Mouse (Mus musculus) thymus, postnatal 10 days (tissue): ENCODE data around the gene Gm13271.
"Not testable (repeated sequence)": the region's sequence is repeated elsewhere in the genome, so short reads cannot be mapped to it uniquely, and the experiment has no call there.

ENCODE experiments used
- DNase-seq, 2 experiments: peaks; one replicate each; pipeline ENCODE4 v3.0.0; 2021; ENCODE audit warnings: low spot score in 2 of 2

Gene Gm13271

DNA sequence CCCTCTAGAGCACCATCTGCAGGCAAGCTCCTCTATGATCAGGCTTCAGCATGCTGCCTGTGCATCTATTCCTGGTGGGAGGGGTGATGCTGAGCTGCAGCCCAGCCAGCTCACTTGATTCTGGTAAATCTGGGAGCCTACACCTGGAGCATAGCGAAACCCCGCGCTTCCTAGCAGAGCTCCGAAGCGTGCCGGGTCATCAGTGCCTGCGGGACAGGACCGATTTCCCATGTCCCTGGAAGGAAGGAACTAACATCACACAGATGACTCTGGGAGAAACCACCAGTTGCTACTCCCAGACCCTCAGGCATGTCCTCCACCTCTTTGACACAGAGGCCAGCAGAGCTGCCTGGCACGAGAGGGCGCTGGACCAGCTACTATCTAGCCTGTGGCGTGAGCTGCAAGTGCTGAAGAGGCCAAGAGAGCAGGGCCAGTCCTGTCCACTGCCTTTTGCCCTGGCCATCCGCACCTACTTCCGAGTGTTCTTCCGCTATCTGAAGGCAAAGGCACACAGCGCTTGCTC lies at the start of gene Gm13271:
Gene Gm13271, plus strand, starts transcription at position 51 of the 523 bp plus-strand sequence.
- peak; percentile 61 to 83 for DNase-seq

GRCm38 (mm10) chr4:88705924-88706323 lies 48.7 kb upstream of the Gm13271 start:
- no peak for DNase-seq

GRCm38 (mm10) chr4:88707128-88707826 lies 47.4 kb upstream of the Gm13271 start:
- no peak for DNase-seq

- no peak for DNase-seq
Measured at GRCm38 (mm10) chr4:88714281-88714680, 40.4 kb upstream of the Gm13271 start.

- no peak for DNase-seq
Measured at GRCm38 (mm10) chr4:88715059-88715458, 39.6 kb upstream of the Gm13271 start.

- no peak for DNase-seq
Measured at GRCm38 (mm10) chr4:88718715-88719114, 36.0 kb upstream of the Gm13271 start.

GRCm38 (mm10) chr4:88721791-88722721 lies 32.6 kb upstream of the Gm13271 start, which contains the start of the genes Gm26566 and Klhl9:
Gene Gm26566 (plus strand): TSS chr4:88721805.
Gene Klhl9 (minus strand): TSS chr4:88722465.
- peak; percentile 80 to 87 for DNase-seq

DNA sequence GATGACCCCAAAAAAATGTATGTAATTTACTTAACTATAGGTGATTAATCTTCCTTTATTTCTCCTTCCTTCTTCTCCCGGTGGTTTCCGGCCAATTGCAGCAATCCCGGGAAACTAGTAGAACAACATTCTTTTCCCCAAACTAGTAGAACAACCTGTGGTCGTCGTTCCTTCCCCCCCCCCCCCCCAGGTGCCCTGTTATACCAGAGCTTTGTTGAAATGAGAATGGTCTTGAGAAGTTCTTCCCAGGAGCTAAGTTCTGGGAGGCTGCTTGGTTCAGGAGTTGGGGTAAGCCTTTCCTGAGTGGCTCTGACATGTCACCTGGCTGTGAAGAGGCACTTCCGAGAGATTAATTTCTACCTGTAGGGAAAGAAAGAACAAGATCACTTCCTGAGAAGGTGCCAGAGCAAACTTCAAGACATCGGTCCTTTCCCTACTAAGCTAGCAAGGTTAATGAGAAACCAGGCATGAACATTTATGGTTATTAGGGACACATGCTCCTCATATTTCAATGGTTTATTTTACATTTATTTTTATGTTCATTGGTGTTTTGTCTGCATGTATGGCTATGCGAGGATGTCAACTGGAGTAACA lies 31.1 kb upstream of the Gm13271 start:
- DNase-seq = no peak

DNA sequence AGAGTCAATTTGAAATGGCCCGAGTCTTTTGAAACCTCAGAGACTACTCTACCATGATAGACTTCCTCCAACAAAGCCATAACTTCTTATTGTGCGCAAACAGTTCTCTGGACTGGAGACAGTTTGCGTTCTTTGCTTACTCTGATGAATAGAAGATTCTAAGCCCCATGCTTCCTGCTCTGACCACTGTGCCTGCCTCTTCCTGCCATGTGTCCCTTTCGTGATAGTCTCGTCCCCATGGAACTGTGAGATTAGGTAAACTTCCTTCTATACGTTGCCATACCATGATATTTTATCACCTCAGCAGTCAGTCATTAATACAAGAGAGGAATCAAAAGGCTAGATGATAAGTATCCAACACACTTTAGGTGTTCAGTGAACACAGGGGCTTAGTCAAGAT lies 27.9 kb upstream of the Gm13271 start:
- DNase-seq = no peak

DNA sequence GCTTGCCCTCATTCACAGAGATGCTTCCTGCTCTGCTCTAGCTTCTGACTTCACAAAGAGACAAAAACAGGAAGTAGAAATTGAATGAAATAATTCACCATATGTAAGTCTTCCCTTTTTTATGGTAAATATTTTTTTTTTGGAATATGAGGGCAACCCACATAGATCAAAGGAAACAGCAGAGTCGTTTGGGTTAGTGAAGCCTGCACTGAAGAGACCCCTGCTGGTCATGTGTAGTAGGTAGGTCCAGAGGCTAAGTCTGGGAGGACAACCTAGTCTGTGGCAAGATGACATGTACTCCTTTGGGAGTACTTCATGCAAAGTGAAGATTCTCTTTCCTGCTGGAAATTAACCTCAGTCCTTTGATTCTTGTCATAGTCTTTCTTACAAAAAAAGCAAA lies 27.3 kb upstream of the Gm13271 start:
- peak; percentile 29 to 49 for DNase-seq

DNA sequence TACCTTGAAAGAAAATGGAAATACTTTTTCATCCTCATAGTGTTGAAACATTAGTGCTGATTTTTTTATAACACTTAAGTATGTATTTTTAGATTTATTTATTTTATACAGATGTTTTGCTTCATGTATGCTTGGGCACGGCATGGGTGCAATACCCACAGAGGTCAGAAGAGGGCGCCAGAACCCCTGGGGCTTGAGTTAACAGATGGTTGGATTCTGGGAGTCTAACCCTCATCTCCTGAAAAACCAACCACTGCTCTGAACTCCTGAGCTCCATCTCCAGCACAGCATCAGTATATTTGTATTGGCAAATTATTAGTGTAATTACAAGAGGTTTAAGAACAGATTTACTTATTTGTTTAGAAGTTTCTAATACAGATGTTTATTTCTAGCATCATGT lies 16.2 kb upstream of the Gm13271 start:
- DNase-seq = peak; percentile 48 to 79

- no peak for DNase-seq
Measured at GRCm38 (mm10) chr4:88739036-88739435, 15.6 kb upstream of the Gm13271 start.

DNA sequence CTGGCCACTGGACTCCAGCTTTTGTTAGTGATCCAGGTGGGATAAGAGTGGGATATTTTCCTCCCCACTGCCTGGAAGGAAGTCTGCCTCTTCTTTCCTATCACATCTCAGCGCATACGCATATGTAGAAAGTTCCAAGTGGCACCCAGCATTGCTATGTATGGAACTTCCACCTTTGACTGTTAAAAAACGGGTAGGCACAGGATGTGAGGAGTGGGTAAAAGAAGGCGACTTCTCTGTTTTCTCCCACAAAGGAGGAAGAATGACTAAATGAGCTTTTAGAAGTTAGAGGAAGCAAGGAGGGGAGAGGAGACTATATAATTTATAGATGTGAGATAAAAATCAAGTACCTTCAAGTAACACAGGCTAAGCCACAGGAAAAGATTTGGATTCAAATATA lies 13.2 kb upstream of the Gm13271 start:
- no peak for DNase-seq

GRCm38 (mm10) chr4:88742771-88743371 lies 11.8 kb upstream of the Gm13271 start:
- no peak for DNase-seq

GRCm38 (mm10) chr4:88744207-88744606 lies 10.5 kb upstream of the Gm13271 start:
- no peak for DNase-seq

- DNase-seq = no peak
Measured at GRCm38 (mm10) chr4:88749926-88750325, 4.7 kb upstream of the Gm13271 start.

DNA sequence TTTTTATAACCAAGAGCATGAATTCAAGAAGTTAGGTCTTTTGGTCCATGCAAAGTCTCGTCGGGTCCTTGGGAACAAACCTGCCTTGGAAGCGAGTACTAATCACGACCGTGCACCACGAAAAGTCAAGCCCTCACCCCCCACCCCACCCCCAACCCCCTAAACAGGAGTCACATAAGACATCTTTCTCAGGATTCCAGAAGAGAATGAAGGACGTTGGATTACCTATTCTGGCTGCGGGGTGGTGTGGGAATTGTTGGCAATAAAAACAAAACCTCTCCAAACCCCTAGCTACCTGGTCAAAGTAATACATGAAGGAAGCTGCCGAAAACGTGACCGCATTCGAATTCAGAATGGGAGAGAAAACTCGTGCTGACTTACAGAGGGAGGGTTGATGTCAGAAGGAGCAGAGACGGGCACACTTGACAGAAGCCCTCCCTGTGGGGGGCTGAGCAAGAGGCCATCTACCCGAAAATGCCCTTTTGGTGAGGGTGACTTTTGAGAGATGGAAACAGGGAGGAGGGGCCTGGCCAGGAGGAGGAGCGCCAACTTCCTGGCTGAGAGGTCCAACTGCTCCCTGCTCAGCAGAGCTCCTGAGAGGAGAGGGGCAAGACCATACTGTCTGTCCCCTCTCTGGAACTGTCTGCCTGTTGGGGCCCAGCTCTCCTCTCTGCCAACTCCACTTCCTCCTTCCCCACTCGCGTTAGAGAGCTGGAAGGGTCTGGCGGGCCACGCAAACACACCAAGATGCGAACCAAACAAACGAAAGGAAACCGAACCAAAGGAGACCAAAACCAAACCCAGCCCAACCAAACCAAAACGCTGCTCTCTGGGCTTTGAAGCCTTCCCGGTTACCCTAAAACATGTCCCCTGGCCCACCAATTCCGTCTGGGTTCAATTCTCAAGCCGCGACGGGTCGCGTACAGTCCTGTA lies 2.2 kb downstream of the Gm13271 start:
- DNase-seq = peak in 1 of 2 experiments; percentile 23

GRCm38 (mm10) chr4:88757628-88758031 lies 3.0 kb downstream of the Gm13271 start:
- DNase-seq = peak; percentile 85 to 91

DNA sequence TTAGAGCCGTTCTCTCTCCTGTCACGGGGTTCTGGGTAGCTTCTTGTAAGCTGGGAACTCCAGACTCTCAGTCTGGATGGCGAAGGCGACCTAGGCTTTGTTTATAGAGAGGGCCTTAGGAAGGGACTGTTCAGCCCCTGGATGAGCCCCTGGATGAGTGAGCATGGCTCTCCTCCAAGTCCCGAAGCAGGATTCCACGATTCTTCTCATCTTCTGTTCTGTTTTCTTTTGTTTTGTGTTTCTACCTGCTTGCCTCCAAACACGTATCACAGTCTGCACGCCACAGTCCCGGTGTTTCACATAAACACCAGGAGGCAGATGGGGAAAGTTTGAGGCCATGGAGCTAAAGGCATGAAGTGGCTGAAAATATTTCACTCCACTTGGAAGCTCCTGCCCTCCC lies 4.1 kb downstream of the Gm13271 start:
- DNase-seq = not testable (repeated sequence)

GRCm38 (mm10) chr4:88759610-88760268 lies 5.1 kb downstream of the Gm13271 start, which contains the start of gene Gm13283:
Gene Gm13283 (plus strand): TSS chr4:88760119.
- peak; percentile 43 to 53 for DNase-seq
